Mouse (Mus musculus) gastrocnemius, postnatal 36 days (tissue): ENCODE data around the gene Vezt. TPM values are rescaled to one million over a fixed set of nuclear protein-coding genes. Genes with fewer than 3 reads are reported as not detected.

Source experiments
- microRNA-seq, 2 experiments: library from miRNA; unstranded; fragments of <30 nt; microRNA quantifications; one replicate each; pipeline ENCODE4 v1.2.0; 2021
- total RNA-seq, 2 experiments: library from RNA; stranded (reverse); gene quantifications; 2 replicates each; pipeline ENCODE4 v1.2.3; 2021

Vezt gene
- total RNA-seq, 2 experiments from 2014 or later: 32.5 to 40.1 TPM

Small RNA genes within 50 kb of the gene (microRNA-seq; reads per million reads assigned to microRNA genes)
- gene Mir331: 19.7 to 20.8 reads per million in 2 experiments

Other genes starting within 250 kb of the Vezt start
- gene Usp44, start 204.3 kb downstream of the Vezt start, total RNA-seq: under 1 TPM; 0.22 to 0.46 TPM
- gene Metap2, start 138.7 kb downstream of the Vezt start, total RNA-seq: 100 to 1,000 TPM; 156 to 159 TPM
- gene Fgd6, start 184 bp upstream of the Vezt start, total RNA-seq: 1 to 10 TPM; 1.5 to 2.2 TPM
- 1 to 10 TPM; 5.5 to 7.4 TPM for gene Nr2c1, start 112.2 kb upstream of the Vezt start, total RNA-seq
- gene Ndufa12, start 162.9 kb upstream of the Vezt start, total RNA-seq: 100 to 1,000 TPM; 584 to 606 TPM